In the genomic region with DNA sequence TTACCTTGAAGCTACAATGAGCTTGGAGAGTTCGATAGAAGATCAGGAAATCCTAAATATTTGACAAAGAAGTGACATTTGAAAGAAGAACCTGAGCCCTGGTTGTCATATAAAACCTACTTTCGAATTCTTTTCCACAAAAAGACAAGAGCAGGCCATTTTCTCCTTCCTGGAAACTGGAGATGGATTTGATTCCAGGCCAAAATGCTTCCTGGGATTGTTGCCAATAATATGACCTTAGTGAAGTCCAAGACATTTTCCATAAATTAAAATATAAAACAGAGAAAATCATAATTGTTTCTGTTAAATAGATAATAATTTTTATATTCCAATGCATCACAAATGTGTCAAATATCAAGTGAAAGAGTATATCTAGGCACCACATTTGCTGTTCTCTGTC, we compare ENCODE assay signal across 14 mouse cellular contexts.
"Had no signal": no experiment of that assay in that cellular context is flagged by ENCODE, and none has a peak within 500 bp of the region (broad histone marks: within the 10 kb centered on the region; RNA-seq: fewer than 3 reads in every experiment).

No protein-coding gene starts in this region.

- H3K4me2 ChIP-seq: limb, embryonic 12.5 days; limb, embryonic 15.5 days; liver, embryonic 11.5 days; midbrain, embryonic 11.5 days had no signal

- H3K9ac ChIP-seq: limb, embryonic 12.5 days; limb, embryonic 15.5 days; liver, embryonic 14.5 days; liver, postnatal 0 days had no signal

- ATAC-seq: liver, postnatal 0 days had no signal

- DNase-seq: kidney, postnatal 10 days; kidney, postnatal 4 days; left cerebral cortex, postnatal 4 days; liver, postnatal 0 days; lung, postnatal 14 days; lung, postnatal 4 days; midbrain, embryonic 14.5 days; thymus, adult 18-20 months; thymus, postnatal 36 days had no signal

- H3K27me3 ChIP-seq: limb, embryonic 12.5 days; limb, embryonic 15.5 days had no signal

- H3K27ac ChIP-seq: limb, embryonic 12.5 days; limb, embryonic 15.5 days; liver, embryonic 14.5 days had no signal

- H3K4me1 ChIP-seq: limb, embryonic 12.5 days; limb, embryonic 15.5 days had no signal

- H3K4me3 ChIP-seq: limb, embryonic 12.5 days; limb, embryonic 15.5 days had no signal

- H3K36me3 ChIP-seq: limb, embryonic 12.5 days; limb, embryonic 15.5 days had no signal

- H3K9me3 ChIP-seq: limb, embryonic 12.5 days; limb, embryonic 15.5 days had no signal
